Mouse (Mus musculus) MEL-GATA-1-ER (cell line): ENCODE data around the gene Cd59b.

ENCODE experiments used
- DNase-seq: peaks from one replicate; pipeline ENCODE4 v3.0.0-alpha.2; 2012; ENCODE audit warnings: low read depth; ENCODE audit errors: extremely low read depth

The Cd59b gene

GRCm38 (mm10) chr2:104069704-104070185 is at the start of gene Cd59b:
Cd59b (plus strand) TSS chr2:104069849.
- DNase-seq, result peak; percentile 39

- DNase-seq, result peak; percentile 23
These were observed 46.6 kb upstream of the Cd59b start for GRCm38 (mm10) chr2:104023096-104023495.

GRCm38 (mm10) chr2:104024656-104025055 is 45.0 kb upstream of the Cd59b start:
- no peak for DNase-seq

- peak; percentile 29 for DNase-seq
These were observed 42.1 kb upstream of the Cd59b start, which contains the start of gene Fbxo3 for GRCm38 (mm10) chr2:104027458-104028138. Fbxo3 (plus strand) TSS chr2:104027721.

- DNase-seq, result no peak
These were observed 41.4 kb upstream of the Cd59b start, which contains the start of gene 4931422A03Rik for GRCm38 (mm10) chr2:104028139-104028723. 4931422A03Rik (minus strand) TSS chr2:104028361.

- peak; percentile 54 for DNase-seq
These were observed 40.6 kb upstream of the Cd59b start for GRCm38 (mm10) chr2:104029074-104029473.

GRCm38 (mm10) chr2:104030381-104030780 is 39.3 kb upstream of the Cd59b start:
- no peak for DNase-seq

GRCm38 (mm10) chr2:104032056-104032455 is 37.6 kb upstream of the Cd59b start:
- no peak for DNase-seq

- peak; percentile 21 for DNase-seq
These were observed 34.7 kb upstream of the Cd59b start for GRCm38 (mm10) chr2:104034832-104035472.

- no peak for DNase-seq
These were observed 34.1 kb upstream of the Cd59b start for GRCm38 (mm10) chr2:104035595-104035994.

GRCm38 (mm10) chr2:104036316-104036715 is 33.3 kb upstream of the Cd59b start:
- no peak for DNase-seq

GRCm38 (mm10) chr2:104038236-104038635 is 31.4 kb upstream of the Cd59b start:
- DNase-seq, result no peak

GRCm38 (mm10) chr2:104041632-104042031 is 28.0 kb upstream of the Cd59b start:
- no peak for DNase-seq

GRCm38 (mm10) chr2:104042766-104043165 is 26.9 kb upstream of the Cd59b start:
- no peak for DNase-seq

- no peak for DNase-seq
These were observed 25.8 kb upstream of the Cd59b start for GRCm38 (mm10) chr2:104043624-104044478.

GRCm38 (mm10) chr2:104044479-104045080 is 25.1 kb upstream of the Cd59b start:
- DNase-seq, result no peak

- no peak for DNase-seq
These were observed 11.3 kb upstream of the Cd59b start for GRCm38 (mm10) chr2:104058381-104058780.

- DNase-seq, result no peak
These were observed 10.7 kb upstream of the Cd59b start for GRCm38 (mm10) chr2:104058954-104059353.

GRCm38 (mm10) chr2:104059786-104060185 is 9.9 kb upstream of the Cd59b start:
- DNase-seq, result no peak

- DNase-seq, result no peak
These were observed 8.7 kb upstream of the Cd59b start for GRCm38 (mm10) chr2:104060996-104061395.

- DNase-seq, result no peak
These were observed 7.0 kb upstream of the Cd59b start for GRCm38 (mm10) chr2:104062665-104063064.
